Mouse (Mus musculus): Measurements from ENCODE around the gene Scamp1.

DNA sequence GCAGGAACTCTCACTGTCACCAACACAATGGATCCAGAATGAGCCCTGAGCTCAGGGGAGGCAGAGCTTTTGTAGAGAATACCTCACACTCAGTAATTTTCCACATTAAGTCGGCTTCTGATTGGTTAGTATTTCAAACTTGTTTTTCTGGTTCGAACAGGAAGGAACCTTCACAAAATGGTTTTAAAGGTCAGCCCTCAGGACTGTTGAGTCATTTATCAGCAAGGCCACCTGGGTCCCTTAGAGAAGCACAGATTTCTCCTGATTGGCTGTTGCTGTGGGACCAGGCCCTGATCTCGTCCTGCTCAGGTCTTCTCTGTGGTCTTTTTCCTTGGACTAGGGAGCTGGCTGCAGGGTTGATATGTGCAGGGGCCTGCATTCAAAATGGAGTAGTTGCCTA lies 42.4 kb upstream of the Scamp1 start:
- TF ChIP-seq MYOG (IDR thresholded peaks at IDR 0.05; ENCODE audit: control insufficient read depth, extremely low read depth, insufficient read length) (no peak), CTCF (IDR thresholded peaks at IDR 0.05; ENCODE audit: control insufficient read depth, insufficient read depth, insufficient read length) (no peak), MYOD1 (IDR thresholded peaks at IDR 0.05; ENCODE audit: control insufficient read depth, insufficient read length, low read depth) (no peak), USF1 (IDR thresholded peaks at IDR 0.05; ENCODE audit: low read depth) (no peak), CEBPB (IDR thresholded peaks at IDR 0.05; ENCODE audit: low read depth) (no peak)

Data from C2C12 (cell line).